Mouse (Mus musculus) heart, adult 2 months (tissue): ENCODE results near the gene Dnajc7. TPM values are rescaled to one million over a fixed set of nuclear protein-coding genes. Genes with fewer than 3 reads are reported as not detected.
A peak's percentile ranks its signal among the peaks of the same experiment; 100 is the strongest.

Source experiments
- DNase-seq, 2 experiments: peaks; one replicate each; pipeline ENCODE4 v3.0.0; 2021
- H3K27ac ChIP-seq: fragments of 200-600 bp; 2 replicates; pipeline ENCODE4 v1.8.1; 2022
- H3K27me3 ChIP-seq: fragments of 200-500 bp; 2 replicates; pipeline ENCODE4 v1.6.1; 2012; ENCODE audit warnings: mild to moderate bottlenecking, low read length, inconsistent platforms, mixed read lengths; ENCODE audit not compliant: control insufficient read depth, insufficient read depth
- H3K36me3 ChIP-seq: fragments of 200-500 bp; 2 replicates; pipeline ENCODE4 v1.6.1; 2012; ENCODE audit warnings: low read length, inconsistent platforms; ENCODE audit not compliant: control insufficient read depth, insufficient read depth
- H3K4me1 ChIP-seq: fragments of 200-500 bp; 2 replicates; pipeline ENCODE4 v1.6.1; 2011; ENCODE audit warnings: low read length; ENCODE audit not compliant: control insufficient read depth, insufficient read depth
- H3K4me3 ChIP-seq: fragments of 200-600 bp; 2 replicates; pipeline ENCODE4 v1.8.1; 2022
- H3K79me2 ChIP-seq: fragments of 200-500 bp; replicated peaks from 2 replicates; pipeline ENCODE4 v1.6.1; 2012; ENCODE audit warnings: mild to moderate bottlenecking, inconsistent platforms, low read length, moderate library complexity, mixed read lengths; ENCODE audit not compliant: control insufficient read depth, insufficient read depth
- H3K9ac ChIP-seq: fragments of 200-500 bp; 2 replicates; pipeline ENCODE4 v1.6.1; 2012; ENCODE audit warnings: low read depth, mild to moderate bottlenecking, control low read depth, inconsistent platforms, low read length, mixed read lengths
- CTCF ChIP-seq: fragments of 200-600 bp; IDR thresholded peaks from 2 replicates; pipeline ENCODE4 v1.8.1; 2022; ENCODE audit warnings: antibody characterized with exemption, mild to moderate bottlenecking, moderate library complexity
- EP300 ChIP-seq: fragments of 200-500 bp; IDR thresholded peaks from 2 replicates; pipeline ENCODE4 v1.6.1; 2011; ENCODE audit warnings: low read depth, low read length, control low read depth; ENCODE audit not compliant: insufficient read depth
- POLR2A ChIP-seq: fragments of 200-500 bp; IDR thresholded peaks from 2 replicates; pipeline ENCODE4 v1.6.1; 2011; ENCODE audit warnings: mild to moderate bottlenecking, low read depth, low read length, control low read depth; ENCODE audit not compliant: insufficient read depth
- WGBS: fragments of 180-500 bp; shearing (Covaris S2); methylation state at CpG from one replicate; pipeline ENCODE4 v1.1.7; 2018; 5-methylcytosine and 5-hydroxymethylcytosine counted together
- intact Hi-C: fragments of 180-260 bp; cut with DNase I; formaldehyde crosslinking; loops from one replicate; pipeline ENCODE4 v1.15.1; 2025
- polyA plus RNA-seq: library from polyadenylated mRNA; depleted of rRNA; stranded (reverse); fragments of >200 nt; gene quantifications from 2 replicates; pipeline ENCODE4 v1.2.3, GENCODE M21; 2012
- total RNA-seq, 2 experiments: library from RNA; stranded (reverse); gene quantifications; 2 replicates each; pipeline ENCODE4 v1.2.3; 2021

Dnajc7 gene
- total and polyA plus RNA-seq, 3 experiments, result 46.1 to 121 (median 107) TPM

DNA sequence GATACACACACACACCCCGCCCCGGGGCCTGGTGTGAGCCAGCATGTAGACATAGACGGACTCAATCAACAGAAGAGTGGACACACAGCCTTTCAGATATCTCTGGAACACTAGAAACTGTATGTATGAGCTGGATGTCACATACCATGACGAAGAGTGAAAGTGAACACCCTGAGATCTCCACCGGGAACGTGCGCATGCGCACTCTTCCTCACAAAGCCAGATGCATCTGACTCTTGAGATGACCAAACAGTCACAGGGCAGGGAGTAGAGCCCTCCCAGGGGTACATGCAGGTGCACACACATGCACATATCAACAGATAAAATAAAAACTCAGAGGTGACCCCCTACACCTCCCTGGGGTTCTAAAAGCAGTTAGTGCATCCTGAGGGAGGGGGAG is 28.4 kb upstream of the Dnajc7 start:
- Histone ChIP-seq H3K27ac (no peak overlapping the region), H3K4me1 (no peaks in the 10 kb centered on the region), H3K9ac (no peak overlapping the region), H3K36me3 (no peaks in the 10 kb centered on the region), H3K4me3 (no peak overlapping the region), H3K79me2 (no peaks in the 10 kb centered on the region), H3K27me3 (no peaks in the 10 kb centered on the region; the same call in 1 of the 2 replicates)
- TF ChIP-seq EP300, result no peak
- intact Hi-C loops, result no loop called here
- 87% methylated on average over 8 of the region's 8 CpGs for WGBS
- DNase-seq, result no peak

DNA sequence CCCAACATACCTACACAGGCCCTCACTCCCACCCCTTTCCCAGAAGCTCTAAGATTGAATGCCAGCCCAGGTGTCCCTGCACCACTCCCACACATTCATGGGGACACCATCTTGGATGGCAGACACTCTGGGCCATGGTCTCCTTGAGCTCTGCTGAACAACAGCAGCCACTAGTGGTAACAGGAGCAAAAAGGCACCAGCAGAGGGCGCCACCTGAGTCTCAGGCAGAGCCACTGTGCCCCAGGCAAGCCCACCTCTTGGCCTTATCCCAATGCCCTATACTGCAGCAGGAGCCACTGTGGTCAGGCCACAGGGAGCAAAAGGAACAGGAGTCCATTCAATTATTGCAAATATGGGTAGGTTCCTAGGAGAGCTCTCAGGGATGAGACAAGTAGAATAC is 26.3 kb upstream of the Dnajc7 start:
- Histone ChIP-seq H3K4me1 (no peaks in the 10 kb centered on the region), H3K79me2 (no peaks in the 10 kb centered on the region), H3K4me3 (no peak overlapping the region), H3K27me3 (no peaks in the 10 kb centered on the region), H3K36me3 (no peaks in the 10 kb centered on the region), H3K27ac (no peak overlapping the region), H3K9ac (no peak overlapping the region)
- intact Hi-C loops, result no loop called here
- no peak for DNase-seq
- TF ChIP-seq POLR2A (no peak), CTCF (peak; percentile 56), EP300 (no peak)
- 23% methylated on average over 1 of the region's 1 CpGs for WGBS

DNA sequence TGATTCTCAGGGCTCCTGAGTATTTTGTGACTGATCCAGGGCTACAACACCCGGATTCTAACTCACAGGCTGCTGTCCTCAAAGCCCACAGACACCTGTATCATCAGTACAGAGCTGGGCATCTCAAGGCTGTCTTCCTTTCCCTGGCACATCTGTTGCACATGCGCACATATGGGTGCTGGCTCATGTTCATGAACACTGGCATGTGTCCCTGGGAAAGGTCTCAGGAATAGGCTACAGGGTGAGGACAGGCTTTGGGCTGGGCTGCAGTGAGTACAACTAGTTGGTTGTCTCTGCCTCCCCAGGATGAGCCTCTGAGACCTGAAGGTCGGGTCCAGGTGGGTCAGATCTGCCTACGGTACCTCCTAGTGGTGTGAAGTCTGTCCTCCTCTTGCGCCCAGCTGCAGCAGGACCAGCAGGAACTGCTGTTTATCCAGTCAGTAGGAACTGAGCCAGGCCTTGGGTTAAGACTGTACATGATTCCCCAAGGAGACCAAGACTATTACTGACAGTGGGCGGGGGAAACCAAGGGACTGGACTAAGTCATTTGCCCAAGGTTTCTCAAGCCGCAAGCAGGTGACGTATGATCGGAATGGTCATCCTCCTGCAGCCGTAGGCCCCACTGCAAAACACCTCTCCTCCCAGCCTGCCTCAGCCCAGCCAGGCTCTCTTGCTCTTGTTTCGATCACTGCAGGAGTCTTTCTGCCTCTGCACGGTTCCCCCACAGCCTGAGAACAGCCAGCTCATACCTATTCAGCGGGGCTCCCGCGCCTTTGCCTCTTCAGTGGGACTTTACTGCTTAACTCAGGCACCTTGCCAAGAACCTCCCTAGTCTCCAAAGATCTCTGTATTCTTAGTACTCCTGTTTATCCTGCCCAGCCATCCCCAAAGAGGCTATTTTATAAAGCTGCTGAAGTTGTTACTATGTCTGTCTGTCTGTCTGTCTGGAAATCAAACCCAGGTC is 23.9 kb upstream of the Dnajc7 start:
- intact Hi-C loops, result no loop called here
- no peak for DNase-seq

DNA sequence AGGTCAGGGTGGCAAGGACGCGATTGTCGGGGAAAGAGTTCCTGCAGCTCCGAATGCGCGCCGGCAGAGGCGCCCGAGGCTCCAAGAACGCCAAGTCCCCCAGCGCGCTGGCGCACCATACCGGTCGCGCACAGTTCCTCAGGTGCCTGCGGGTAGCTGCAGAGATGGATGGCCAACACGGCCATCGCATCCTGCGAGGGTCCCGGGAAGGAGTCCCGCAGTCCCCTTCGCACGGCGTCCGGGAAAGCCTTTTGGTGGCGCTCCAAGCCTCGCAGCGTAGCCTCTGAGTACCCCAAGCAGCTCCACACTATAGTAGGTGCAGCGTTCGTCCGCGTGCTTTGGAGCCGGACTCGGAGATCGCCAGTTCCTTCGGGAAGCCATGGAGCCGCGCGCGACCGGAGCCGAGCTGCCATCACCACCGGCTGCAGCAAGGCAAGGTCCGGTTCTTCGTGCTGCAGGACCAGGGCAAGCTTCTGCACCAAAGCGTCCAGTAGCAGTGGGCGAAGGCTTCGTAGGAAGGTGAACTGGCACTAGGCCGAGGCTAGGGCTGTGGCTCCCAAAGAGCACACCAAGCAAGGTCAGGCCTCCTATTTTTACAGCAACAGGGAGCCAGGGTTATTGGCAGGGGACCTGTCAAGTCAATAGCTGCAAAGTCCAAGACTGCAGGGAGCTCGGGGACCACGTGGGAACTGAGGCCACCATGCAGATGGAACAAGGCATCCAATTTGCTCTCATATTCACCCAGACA is 20.4 kb upstream of the Dnajc7 start:
- Histone ChIP-seq H3K27ac (no peak overlapping the region), H3K27me3 (no peaks in the 10 kb centered on the region), H3K4me1 (no peaks in the 10 kb centered on the region), H3K4me3 (peak overlapping the region; percentile 7; the same call in 1 of the 2 replicates), H3K79me2 (no peaks in the 10 kb centered on the region), H3K9ac (peak overlapping the region; percentile 3; the same call in 1 of the 2 replicates), H3K36me3 (no peaks in the 10 kb centered on the region)
- DNase-seq, result peak; percentile 31 to 48
- intact Hi-C loops, result no loop called here
- WGBS, result 10% methylated on average over 52 of the region's 52 CpGs
- TF ChIP-seq CTCF, result peak; percentile 59
- no peak for TF ChIP-seq EP300
- TF ChIP-seq POLR2A, result no peak

More for the DNA sequence above, 23.9 kb upstream of the Dnajc7 start:
- Histone ChIP-seq H3K27ac (no peak overlapping the region), H3K4me3 (no peak overlapping the region), H3K9ac (no peak overlapping the region), H3K36me3 (no peaks in the 10 kb centered on the region), H3K79me2 (no peaks in the 10 kb centered on the region), H3K27me3 (no peaks in the 10 kb centered on the region), H3K4me1 (no peaks in the 10 kb centered on the region)
- WGBS, result 64% methylated on average over 15 of the region's 15 CpGs
- TF ChIP-seq EP300 (no peak), CTCF (no peak), POLR2A (no peak)

DNA sequence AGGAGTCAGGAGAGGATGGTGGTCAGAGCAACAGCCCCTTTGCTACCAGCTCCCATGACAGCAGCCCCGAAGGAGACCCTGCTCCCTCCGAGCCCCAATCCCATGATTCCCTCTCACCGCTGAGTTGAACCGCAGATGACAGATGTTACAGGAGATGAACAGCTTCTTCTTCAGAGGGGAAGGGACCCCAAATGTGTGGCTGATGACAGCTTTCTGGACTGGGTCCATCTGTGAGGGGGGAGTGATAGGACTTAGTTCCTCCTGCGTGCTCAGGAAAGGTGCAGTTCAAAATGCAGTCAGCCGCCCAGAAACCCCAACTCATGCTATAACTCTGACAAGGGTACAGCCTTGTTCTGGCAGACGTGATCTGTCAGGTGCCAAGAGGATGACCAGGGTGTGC is 14.6 kb upstream of the Dnajc7 start:
- H3K4me1 ChIP-seq, result no peaks in the 10 kb centered on the region
- no peak overlapping the region for H3K4me3 ChIP-seq
- no peaks in the 10 kb centered on the region for H3K36me3 ChIP-seq
- no peak overlapping the region for H3K9ac ChIP-seq
- no peaks in the 10 kb centered on the region for H3K79me2 ChIP-seq
- intact Hi-C loops, result no loop called here
- DNase-seq, result no peak
- TF ChIP-seq POLR2A, result no peak
- no peaks in the 10 kb centered on the region for H3K27me3 ChIP-seq
- H3K27ac ChIP-seq, result no peak overlapping the region
- 59% methylated on average over 7 of the region's 7 CpGs for WGBS

DNA sequence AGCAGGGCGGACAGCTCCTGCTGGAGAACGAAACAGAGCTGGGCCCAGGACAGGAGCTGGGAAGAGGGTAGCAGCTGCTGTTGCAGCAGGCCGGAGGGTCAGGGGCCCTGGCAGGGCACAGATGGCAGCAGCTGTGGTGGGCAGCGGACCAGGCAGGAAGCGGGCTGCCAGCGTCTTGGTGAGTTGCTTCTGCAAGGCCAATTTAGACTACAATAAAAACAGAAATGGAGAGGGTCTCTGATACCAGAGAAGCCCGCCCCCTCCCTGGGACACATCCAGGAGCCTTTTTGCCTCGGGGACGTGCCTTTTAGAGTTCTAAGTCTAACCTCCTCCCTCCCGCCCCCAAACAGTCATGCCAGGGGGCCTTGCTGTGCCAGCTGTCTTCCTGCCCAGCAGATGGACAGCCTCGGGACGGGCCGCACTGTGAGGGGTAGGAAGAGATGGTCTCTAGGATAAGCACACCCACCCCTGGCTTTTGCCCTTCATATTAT is 8.9 kb upstream of the Dnajc7 start:
- intact Hi-C loops, result no loop called here
- H3K27ac ChIP-seq, result no peak overlapping the region
- no peak overlapping the region for H3K4me3 ChIP-seq
- no peak for DNase-seq
- peaks cover 7% of the 10 kb centered on the region for H3K4me1 ChIP-seq
- no peaks in the 10 kb centered on the region for H3K36me3 ChIP-seq
- TF ChIP-seq CTCF (no peak), EP300 (no peak), POLR2A (no peak)
- WGBS, result 37% methylated on average over 13 of the region's 13 CpGs
- H3K27me3 ChIP-seq, result no peaks in the 10 kb centered on the region
- H3K79me2 ChIP-seq, result no peaks in the 10 kb centered on the region
- no peak overlapping the region for H3K9ac ChIP-seq
